Mouse (Mus musculus) small intestine, adult 2 months (tissue): Measurements from ENCODE around the gene Pgbd5.

ENCODE experiments used
- CTCF ChIP-seq: fragments of 200-500 bp; IDR thresholded peaks from 2 replicates; pipeline ENCODE4 v1.5.1; 2012; ENCODE audit warnings: low read depth, mild to moderate bottlenecking, control low read depth, inconsistent platforms, low read length, moderate library complexity, mixed read lengths; ENCODE audit not compliant: insufficient replicate concordance, insufficient read length; ENCODE audit errors: extremely low read depth
- POLR2A ChIP-seq: fragments of 200-500 bp; IDR thresholded peaks from 2 replicates; pipeline ENCODE4 v1.6.1; 2012; ENCODE audit warnings: low read depth, mild to moderate bottlenecking, control low read depth, inconsistent platforms, low read length, moderate library complexity

GRCm38 (mm10) chr8:124430881-124431280, 8.6 kb downstream of the Pgbd5 start:
- TF ChIP-seq CTCF (no peak), POLR2A (no peak)
